Mouse (Mus musculus): ENCODE results near the gene Tnr.

- TF ChIP-seq CTCF (IDR thresholded peaks at IDR 0.05; ENCODE audit: control insufficient read depth, insufficient read depth, low read length) (no peak), POLR2A (IDR thresholded peaks at IDR 0.05; ENCODE audit: borderline replicate concordance, control insufficient read depth, low read depth, low read length) (no peak)
Observed at GRCm38 (mm10) chr1:159811805-159812204, 288.2 kb downstream of the Tnr start.
